Mouse (Mus musculus) bone marrow macrophage, adult 2 months (primary cell): ENCODE measurements around the gene Fxyd6.

ENCODE experiments used
- CTCF ChIP-seq: IDR thresholded peaks from 2 replicates; pipeline ENCODE4 v1.5.1; 2012; ENCODE audit warnings: low read depth, mild to moderate bottlenecking, low read length, moderate library complexity
- POLR2A ChIP-seq: IDR thresholded peaks from 2 replicates; pipeline ENCODE4 v1.6.1; 2012; ENCODE audit warnings: mild to moderate bottlenecking, low read depth, low read length, borderline replicate concordance

- TF ChIP-seq POLR2A: no peak
- no peak for TF ChIP-seq CTCF
Observed at GRCm38 (mm10) chr9:45406808-45407207, 36.8 kb downstream of the Fxyd6 start.
